Mouse (Mus musculus): ENCODE measurements around the gene Ctdspl.

Gene Ctdspl

DNA sequence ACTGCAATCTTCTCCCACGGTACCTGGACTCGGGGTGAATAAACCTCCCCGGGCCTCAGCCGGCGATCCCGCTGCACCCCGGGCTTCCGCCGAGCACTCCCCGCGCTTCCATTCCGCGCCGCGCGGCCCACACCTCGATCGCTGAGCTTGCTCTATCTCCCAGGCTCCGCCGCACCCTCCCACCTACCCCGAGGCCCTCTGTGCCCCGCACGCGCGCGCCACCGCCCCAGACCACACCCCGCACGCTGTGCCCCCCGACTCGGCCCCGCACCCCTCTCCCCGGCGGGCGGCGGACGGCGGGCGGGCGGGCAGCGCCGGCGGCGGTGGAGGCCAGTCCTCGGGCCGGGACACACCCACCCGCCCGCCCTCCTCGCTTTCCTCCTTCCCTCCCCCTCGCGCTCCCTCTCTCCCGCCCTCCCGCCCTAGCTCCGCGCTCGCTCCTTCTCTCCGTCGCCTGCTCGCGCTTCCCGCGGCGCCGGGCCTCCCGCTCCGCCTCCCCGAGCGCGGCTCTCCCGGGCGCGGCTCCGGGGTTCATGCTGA lies at the start of gene Ctdspl:
TSS of gene Ctdspl (plus strand) at position 343 of the 540 bp plus-strand sequence.
- peak; percentile 41 to 81 for DNase-seq (ENCODE audit: low spot score in 2 of 2)

- DNase-seq (ENCODE audit: low spot score in 2 of 2) = no peak
Measured at GRCm38 (mm10) chr9:118876902-118877301, 49.4 kb upstream of the Ctdspl start.

- no peak for DNase-seq (ENCODE audit: low spot score in 2 of 2)
Measured at GRCm38 (mm10) chr9:118877365-118878008, 48.8 kb upstream of the Ctdspl start.

DNA sequence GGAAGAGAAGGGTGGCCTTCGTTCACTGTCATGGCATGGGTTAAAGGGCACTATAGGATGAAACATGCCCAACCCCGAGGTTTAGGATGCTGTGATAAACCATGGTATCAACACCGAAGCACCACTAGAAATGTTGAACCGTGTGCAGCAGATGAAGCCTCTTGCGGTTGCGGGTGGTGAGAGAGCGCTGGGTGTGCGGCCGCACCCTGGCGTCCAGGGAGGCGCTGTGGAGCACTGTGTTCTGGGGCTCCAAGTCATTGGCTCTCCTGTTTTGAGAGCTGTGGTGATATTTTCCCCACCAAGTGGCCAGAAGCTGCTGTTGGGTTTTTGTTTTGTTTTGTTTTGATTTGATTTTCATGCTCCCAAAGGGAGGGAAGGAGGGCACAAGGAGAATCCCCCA lies 47.7 kb upstream of the Ctdspl start:
- no peak for DNase-seq (ENCODE audit: low spot score in 2 of 2)

DNA sequence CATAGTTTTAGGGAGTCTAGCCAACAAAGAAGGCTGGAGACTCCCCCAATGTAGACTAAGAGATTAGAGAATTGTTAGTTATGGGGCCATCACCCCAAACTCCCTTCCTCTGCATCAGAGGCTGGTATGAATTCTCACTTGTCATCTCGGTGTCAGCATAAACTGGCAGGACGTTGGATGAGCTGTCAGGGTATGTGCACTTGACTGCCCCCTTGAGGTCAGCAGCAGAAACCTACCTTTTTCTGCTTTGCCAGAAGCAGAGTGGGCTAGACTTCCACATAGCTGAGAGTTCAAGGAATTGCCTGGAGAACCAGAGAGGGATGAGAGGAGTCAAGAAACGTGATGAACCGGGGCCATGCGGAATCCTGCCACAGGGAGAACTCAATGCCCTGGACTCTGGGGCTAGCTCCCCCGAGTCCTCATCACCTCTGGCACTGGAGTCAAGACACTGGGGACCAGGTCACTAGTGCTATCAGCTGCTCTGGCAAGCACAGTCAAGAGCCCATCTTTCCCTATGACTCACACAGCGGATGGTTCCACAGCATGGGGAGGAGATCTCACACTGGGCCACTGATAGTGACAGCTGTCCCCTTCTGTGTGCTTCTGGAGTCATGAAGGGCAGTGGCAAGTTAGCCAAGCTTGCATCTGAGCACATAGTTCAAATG lies 44.8 kb upstream of the Ctdspl start:
- peak in 1 of 2 experiments; percentile 25 for DNase-seq (ENCODE audit: low spot score in 2 of 2)

DNA sequence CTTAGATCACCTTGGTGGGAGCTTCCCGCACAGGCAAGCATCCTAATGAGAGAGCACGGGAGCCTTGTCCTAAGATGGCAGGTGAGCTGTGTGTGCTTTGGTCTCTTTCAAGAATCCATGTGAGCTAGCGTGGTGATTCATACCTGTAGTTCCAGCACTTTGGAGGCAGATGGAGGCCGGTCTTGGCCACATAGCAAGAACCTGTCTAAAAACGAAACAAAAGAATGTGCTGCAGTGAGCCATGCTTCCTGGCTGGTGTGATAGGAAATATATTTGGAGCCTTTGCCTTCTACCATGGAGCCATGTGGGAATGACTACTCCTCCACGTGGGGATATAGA lies 44.3 kb upstream of the Ctdspl start:
- DNase-seq (ENCODE audit: low spot score in 2 of 2) = no peak

GRCm38 (mm10) chr9:118883150-118883549 lies 43.1 kb upstream of the Ctdspl start:
- no peak for DNase-seq (ENCODE audit: low spot score in 2 of 2)

GRCm38 (mm10) chr9:118885785-118886184 lies 40.5 kb upstream of the Ctdspl start:
- no peak for DNase-seq (ENCODE audit: low spot score in 2 of 2)

GRCm38 (mm10) chr9:118887201-118887600 lies 39.1 kb upstream of the Ctdspl start:
- no peak for DNase-seq (ENCODE audit: low spot score in 2 of 2)

DNA sequence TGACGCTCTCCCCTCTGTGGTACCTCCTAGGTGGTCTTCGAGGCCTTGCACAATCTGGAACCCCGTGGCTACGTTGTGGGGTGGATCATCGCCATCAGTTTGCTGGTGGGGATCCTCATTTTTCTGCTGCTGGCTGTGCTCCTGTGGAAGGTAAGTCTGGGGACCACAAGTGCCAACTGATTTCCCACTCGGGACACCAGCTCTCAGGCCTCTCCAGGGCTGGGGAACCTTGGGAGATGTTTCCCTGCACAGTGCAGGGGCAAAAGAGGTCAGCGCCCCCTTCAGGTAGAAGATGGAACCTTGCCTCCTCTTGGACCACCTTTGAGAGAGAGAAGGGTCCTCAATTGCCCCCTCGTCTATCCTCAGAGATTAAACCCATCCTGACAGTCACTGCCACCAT lies 38.5 kb upstream of the Ctdspl start:
- no peak for DNase-seq (ENCODE audit: low spot score in 2 of 2)

- no peak for DNase-seq (ENCODE audit: low spot score in 2 of 2)
Measured at GRCm38 (mm10) chr9:118890149-118890548, 36.1 kb upstream of the Ctdspl start.

DNA sequence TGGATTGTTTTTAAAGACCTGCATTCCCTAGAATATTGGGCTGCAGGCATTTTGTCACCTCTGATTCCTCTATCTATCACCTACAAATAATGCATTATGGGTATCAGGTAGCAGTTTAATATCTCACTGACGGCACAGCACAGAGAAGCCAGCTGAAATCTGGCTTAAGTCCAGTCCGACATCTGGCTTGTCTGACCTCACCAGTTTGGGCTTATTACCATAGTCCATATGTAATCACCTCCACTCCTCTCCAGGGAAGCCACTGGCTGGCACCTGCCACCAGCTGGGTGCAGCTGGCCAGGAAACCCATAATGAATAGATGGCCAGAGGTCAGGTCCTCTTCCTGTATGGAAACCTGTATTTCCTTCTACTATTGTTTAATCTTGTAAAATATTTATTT lies 35.6 kb upstream of the Ctdspl start:
- no peak for DNase-seq (ENCODE audit: low spot score in 2 of 2)

DNA sequence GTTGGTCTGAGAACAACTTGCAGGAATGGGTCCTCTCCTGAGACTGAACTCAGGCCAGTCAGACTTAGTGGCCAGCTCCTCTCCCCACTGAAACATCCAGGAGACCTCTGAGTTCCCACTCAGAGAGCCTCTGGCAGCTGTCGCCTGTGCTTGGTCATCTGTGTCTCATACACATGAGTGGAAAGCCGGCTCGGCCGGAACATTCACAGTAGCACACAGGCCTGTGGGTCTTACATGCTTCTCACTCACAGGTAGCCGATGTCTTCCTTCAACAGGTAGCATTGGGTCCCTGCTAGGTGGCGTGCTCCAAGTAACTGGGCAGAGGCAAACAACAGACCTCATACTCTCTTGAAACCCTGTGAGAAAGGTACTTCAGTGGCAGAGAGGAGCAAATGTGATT lies 35.2 kb upstream of the Ctdspl start:
- DNase-seq (ENCODE audit: low spot score in 2 of 2) = no peak

- DNase-seq (ENCODE audit: low spot score in 2 of 2) = no peak
Measured at GRCm38 (mm10) chr9:118891593-118891992, 34.7 kb upstream of the Ctdspl start.

GRCm38 (mm10) chr9:118895101-118895500 lies 31.2 kb upstream of the Ctdspl start:
- no peak for DNase-seq (ENCODE audit: low spot score in 2 of 2)

DNA sequence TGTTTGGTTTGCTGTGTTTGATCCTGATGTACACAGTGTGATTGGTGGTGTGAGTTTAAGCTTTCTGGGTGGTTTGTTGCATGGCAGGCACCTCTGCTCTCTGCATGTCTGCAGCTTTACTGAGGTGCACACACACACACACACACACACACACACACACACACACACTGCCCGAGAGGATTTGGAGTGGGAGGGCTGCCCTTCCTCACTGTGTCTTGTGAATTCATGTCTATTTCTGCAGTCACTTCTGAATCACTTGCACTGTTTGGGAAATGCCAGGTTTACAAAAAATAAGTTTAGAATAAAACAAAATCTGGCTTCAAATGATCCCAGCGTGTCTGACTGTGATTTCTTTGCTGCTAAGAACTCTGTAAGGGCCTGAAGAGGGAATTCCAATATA lies 25.6 kb upstream of the Ctdspl start:
- DNase-seq (ENCODE audit: low spot score in 2 of 2) = no peak

DNA sequence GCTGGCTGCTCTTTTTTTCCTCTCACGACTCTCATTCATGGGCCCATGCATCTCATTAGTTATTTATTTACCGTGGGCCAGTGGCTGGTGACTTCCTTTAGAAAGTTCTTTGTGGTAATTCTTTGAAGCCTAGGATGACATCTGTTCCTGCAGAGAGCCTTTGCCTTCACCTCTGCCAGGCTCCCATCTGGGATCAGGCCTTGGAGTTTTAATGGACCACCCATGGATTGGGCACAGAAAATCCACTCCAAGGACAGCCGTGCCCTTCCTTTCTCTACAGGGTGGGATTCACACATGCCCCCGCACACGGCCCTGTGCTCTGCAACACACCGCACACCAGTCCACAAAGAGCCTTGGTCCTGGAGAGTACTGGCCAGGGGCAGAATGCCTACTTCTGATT lies 24.3 kb upstream of the Ctdspl start:
- no peak for DNase-seq (ENCODE audit: low spot score in 2 of 2)

DNA sequence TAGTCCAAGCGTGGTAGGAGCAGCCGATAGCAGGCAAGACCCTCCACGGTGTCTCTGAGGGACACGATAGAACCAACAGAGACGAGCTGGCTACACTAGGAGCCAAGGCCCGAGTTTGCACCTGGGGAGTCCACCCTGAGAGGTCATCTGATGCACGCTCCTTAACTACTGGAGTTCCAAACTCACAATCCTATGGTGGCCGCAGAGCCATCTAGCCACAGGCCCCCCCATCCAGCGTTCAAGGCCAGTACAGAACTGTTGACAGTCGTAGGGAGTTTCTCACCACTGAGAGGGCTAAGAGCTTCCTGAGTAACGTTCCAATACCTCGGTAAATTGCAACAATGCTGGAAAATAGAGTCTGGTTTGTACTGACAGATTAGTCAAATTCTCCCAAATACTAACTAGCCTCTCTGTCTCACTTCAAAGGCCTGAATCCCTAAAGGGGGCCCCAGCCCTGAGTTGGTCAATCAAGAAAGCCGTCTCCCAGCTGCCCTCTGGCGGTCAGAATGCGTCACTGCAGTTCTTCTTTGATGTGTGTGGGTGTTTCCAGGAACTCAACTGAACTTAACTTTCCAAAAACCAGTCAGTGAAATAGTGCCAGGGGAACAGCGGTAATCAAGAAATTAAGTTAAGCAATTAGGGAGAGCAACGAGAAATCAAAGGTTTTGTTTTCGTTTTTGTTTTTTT lies 18.2 kb upstream of the Ctdspl start:
- peak; percentile 63 to 86 for DNase-seq (ENCODE audit: low spot score in 2 of 2)

GRCm38 (mm10) chr9:118913048-118913447 lies 13.2 kb upstream of the Ctdspl start:
- DNase-seq (ENCODE audit: low spot score in 2 of 2) = no peak

DNA sequence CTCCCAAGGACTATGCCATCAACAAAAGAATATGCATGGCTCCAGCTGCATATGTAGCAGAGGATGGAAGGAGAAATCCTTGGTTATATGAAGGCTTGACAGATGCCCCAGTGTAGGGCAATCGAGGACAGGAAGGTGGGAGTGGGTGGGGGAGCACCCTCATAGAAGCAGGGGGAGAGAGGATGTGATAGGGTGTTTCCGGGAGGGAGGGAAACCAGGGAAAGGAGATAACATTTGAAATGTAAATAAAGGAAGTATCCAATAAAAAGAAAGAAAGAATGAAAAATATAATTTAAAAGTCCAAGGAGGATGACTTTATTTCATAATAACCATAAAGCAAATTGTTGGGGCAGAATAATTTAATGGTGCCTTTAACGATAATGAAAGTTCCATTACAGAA lies 12.6 kb upstream of the Ctdspl start:
- no peak for DNase-seq (ENCODE audit: low spot score in 2 of 2)

DNA sequence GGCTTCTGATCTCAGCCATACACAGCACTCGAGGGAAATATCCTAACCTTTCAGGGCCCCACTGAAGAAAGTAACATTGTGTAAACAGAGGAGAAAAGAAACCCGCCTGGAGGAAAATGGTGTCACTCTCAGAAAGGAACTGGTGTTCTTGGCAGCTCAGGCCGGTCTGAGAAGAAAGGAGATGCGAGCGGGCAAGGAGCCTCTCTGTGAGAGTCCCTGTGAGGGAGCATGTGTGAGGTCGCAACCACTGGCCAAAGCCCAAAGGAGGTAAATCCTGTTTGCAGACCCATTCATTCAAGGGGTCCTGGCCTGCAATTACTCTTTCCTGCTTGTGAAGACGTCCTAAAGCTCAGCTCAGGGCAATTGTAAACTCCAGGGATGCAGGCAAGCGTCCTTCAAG lies 11.7 kb upstream of the Ctdspl start:
- no peak for DNase-seq (ENCODE audit: low spot score in 2 of 2)

DNA sequence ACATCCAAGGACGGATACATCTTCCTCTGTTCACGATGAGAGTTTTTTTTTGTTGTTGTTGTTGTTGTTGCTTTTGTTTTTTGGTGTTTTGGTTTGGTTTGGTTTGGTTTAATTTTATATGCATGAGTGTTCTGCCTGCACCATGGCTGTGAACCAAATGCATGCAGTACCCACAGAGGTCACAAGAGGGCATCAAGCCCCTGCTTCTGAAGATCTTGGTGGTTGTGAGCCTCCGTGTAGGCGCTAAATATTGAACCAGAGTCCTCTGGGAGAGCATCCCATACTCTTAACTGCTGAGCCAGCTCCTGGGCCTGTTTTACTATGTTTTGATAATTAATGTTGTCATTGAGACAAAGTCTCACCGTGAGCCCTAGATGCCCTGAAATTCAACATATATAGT lies 11.0 kb upstream of the Ctdspl start:
- peak; percentile 16 to 70 for DNase-seq (ENCODE audit: low spot score in 2 of 2)

DNA sequence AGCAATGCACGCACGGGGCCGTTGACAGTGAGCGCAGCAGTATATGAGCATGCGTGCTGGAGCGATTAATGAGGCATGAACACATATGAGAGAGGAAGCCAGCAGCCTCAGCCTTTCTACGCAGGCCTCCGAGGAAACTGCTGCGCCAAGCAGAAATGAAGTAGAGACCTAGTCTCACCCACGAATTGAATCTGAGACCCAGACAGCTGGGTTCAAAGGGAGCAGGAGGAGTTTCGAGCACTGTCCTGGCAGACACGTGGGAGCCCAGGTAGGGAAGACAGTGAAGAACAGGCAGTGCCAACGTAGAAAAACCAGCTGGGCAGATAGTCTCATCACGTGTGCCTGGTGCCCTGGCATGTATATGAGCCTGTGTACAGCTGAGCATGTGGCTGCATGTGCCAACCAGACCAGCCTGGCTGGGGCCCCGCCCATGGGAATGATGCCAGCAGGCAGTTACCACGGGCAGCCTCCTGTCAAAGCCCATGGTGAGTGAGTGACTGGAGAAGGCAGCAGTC lies 6.5 kb upstream of the Ctdspl start:
- DNase-seq (ENCODE audit: low spot score in 2 of 2) = no peak

Data from spleen, postnatal 4 days (tissue).